Mouse (Mus musculus) thymus, adult 18-20 months (tissue): ENCODE data around the gene Utrn.
"Not testable (repeated sequence)": the region's sequence is repeated elsewhere in the genome, so short reads cannot be mapped to it uniquely, and the experiment has no call there.

Source experiments
- DNase-seq, 2 experiments: peaks; one replicate each; pipeline ENCODE4 v3.0.0; 2022; ENCODE audit warnings: mixed read lengths in 2 of 2

The Utrn gene

GRCm38 (mm10) chr10:12662035-12662434 lies 207.1 kb downstream of the Utrn start:
- DNase-seq: no peak

GRCm38 (mm10) chr10:12658023-12658744 lies 211.0 kb downstream of the Utrn start:
- DNase-seq: no peak

GRCm38 (mm10) chr10:12652988-12653387 lies 216.2 kb downstream of the Utrn start:
- no peak for DNase-seq

GRCm38 (mm10) chr10:12646119-12646518 lies 223.0 kb downstream of the Utrn start:
- no peak for DNase-seq

- no peak for DNase-seq
Observed at GRCm38 (mm10) chr10:12643336-12643735, 225.8 kb downstream of the Utrn start.

GRCm38 (mm10) chr10:12639638-12640037 lies 229.5 kb downstream of the Utrn start:
- DNase-seq: no peak

GRCm38 (mm10) chr10:12633965-12634364 lies 235.2 kb downstream of the Utrn start:
- no peak for DNase-seq

GRCm38 (mm10) chr10:12630933-12631332 lies 238.2 kb downstream of the Utrn start:
- no peak for DNase-seq

- DNase-seq: no peak
Observed at GRCm38 (mm10) chr10:12618397-12618796, 250.8 kb downstream of the Utrn start.

GRCm38 (mm10) chr10:12615723-12616122 lies 253.4 kb downstream of the Utrn start:
- DNase-seq: no peak

GRCm38 (mm10) chr10:12614465-12615199 lies 254.5 kb downstream of the Utrn start:
- no peak for DNase-seq

GRCm38 (mm10) chr10:12612235-12612863 lies 256.8 kb downstream of the Utrn start:
- DNase-seq: no peak

GRCm38 (mm10) chr10:12609896-12610295 lies 259.3 kb downstream of the Utrn start:
- DNase-seq: no peak

GRCm38 (mm10) chr10:12608634-12609033 lies 260.5 kb downstream of the Utrn start:
- DNase-seq: no peak

- DNase-seq: not testable (repeated sequence)
Observed at GRCm38 (mm10) chr10:12607180-12607579, 262.0 kb downstream of the Utrn start.

- DNase-seq: no peak
Observed at GRCm38 (mm10) chr10:12595379-12595778, 273.8 kb downstream of the Utrn start.

- DNase-seq: no peak
Observed at GRCm38 (mm10) chr10:12594958-12595357, 274.2 kb downstream of the Utrn start.

- no peak for DNase-seq
Observed at GRCm38 (mm10) chr10:12593071-12593470, 276.1 kb downstream of the Utrn start.

GRCm38 (mm10) chr10:12591946-12592345 lies 277.2 kb downstream of the Utrn start:
- DNase-seq: no peak

GRCm38 (mm10) chr10:12588051-12588450 lies 281.1 kb downstream of the Utrn start:
- no peak for DNase-seq

- DNase-seq: no peak
Observed at GRCm38 (mm10) chr10:12587318-12587717, 281.8 kb downstream of the Utrn start.

- no peak for DNase-seq
Observed at GRCm38 (mm10) chr10:12586825-12587224, 282.3 kb downstream of the Utrn start.

GRCm38 (mm10) chr10:12586200-12586599 lies 283.0 kb downstream of the Utrn start:
- no peak for DNase-seq

- DNase-seq: no peak
Observed at GRCm38 (mm10) chr10:12583473-12583872, 285.7 kb downstream of the Utrn start.
